Mouse (Mus musculus) T-cell, adult 2 months (primary cell): Measurements from ENCODE around the gene Myo1b.

ENCODE experiments used
- DNase-seq: peaks from one replicate; pipeline ENCODE4 v3.0.0; 2022; ENCODE audit warnings: low spot score

Myo1b gene

DNA sequence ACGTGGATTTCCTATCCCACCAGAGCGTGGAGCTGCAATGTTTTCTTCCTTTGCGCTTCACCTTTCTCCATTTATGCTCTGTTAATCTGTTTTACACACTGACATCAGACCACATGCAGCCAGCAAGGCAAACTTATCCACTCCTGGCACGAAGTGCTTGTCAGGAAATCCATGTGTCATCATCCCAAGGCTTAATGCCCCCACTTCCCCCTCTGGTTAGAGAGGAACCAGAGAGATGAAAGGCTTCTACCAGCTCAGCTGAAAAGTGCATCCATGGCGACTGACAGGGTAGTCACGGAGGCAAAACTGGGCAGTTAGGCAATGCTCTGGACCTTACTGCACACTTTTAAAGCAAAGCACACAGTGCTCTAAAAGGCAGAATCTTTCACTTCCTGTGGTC lies 126.6 kb downstream of the Myo1b start:
- DNase-seq, result no peak

DNA sequence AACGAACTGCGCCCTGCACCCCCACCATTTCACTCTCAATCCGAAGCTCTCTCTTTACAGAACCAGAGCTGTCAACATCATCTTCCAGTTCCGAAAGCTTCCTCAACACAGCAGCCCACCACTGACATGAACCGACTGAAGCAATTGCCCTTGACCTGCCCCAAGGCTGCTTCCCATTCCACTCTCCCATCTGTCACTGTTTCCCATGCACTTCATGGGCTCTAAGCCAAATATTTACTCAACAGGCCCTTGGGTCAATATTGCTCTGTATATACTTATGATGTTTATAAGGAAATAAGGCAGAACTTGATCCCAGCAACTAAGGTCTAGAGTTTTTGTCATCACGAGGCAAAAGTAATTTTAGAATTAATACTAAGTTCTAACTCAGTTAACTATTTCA lies 133.8 kb downstream of the Myo1b start:
- no peak for DNase-seq

DNA sequence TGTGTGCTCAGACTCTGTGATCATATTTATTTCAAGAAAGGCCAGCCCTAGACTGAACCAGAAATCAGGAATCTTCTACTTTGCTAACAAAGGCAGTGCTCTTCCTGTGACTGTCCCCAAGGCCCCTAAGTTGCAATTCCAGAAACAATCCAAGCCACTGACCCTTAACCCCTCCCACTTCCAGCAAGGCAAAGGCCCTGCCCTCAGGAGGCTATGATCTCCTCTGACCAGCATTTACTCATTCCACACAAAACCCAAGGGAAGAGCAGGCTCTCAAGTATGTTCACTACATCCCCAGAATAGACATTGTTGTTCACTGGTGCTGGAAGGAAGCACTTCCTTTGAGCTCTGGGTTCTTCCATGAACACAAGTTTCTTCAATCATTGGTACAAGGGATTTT lies 135.5 kb downstream of the Myo1b start:
- no peak for DNase-seq

DNA sequence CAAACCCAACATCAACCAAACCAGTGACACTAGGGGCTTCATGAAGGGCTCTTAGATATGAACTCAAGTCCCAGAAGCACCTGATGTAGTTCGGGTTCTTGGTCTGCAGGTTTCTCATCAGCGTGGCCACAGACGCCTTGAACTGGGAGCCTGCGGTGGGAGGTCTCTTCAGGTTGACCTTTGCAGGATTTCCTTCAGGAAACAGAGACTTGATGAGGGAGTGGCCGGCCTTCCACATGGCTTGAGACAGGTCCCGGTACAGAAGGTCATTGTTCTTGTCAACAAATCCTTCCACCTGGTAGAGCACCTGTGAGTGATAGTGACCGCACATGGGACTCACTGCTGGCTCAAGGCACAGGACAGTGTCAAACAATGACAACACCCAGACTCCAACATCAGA lies 137.6 kb downstream of the Myo1b start:
- DNase-seq, result no peak

DNA sequence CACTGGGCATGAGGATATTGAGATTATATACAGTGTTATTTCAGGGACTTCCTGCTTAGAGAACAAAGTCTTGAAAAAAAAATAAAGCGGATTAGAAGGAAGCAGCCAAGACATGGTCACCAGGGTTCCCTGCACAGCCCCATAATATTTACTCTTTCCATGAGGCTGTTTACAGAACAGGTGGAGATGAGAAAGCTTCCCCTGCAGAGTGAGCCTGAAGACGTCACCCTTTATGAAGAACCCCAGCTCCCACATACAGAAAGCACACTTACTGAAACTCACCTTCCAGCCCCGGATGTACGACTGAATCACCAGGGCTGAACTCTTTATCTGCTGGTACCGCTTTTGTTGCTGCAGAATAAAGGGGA lies 145.4 kb downstream of the Myo1b start:
- no peak for DNase-seq

DNA sequence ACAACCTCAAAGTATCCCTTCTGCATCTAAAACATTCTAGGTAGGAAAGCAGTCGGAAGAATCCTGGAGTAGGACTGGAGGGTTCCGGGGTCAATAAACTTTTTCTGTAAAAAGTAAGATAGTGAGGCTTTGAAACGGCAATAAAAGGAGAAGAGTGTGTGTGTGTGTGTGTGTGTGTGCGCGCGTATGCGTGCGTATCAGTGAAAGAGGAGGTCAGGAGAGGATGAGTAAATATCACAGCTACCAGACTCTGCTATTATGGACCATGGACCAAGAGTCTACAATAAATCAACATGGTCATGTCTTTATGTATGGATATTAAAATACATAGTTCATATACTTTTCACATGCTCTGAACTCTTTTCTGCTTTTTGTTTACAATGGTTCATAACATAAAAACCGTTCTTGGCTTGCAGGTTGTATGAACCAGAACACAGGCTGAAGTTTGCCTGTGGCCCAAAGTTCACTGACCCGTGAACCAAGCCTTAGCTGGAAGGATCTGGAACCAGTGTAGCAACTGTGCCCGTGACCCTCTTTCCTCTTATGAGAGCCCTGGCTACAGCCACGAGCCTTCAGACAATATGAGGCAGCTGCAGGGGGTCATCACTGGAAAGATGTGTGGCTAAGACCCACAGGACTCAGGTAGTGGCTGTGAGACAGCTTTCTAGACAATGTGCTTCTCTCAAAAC lies 145.9 kb downstream of the Myo1b start:
- no peak for DNase-seq

DNA sequence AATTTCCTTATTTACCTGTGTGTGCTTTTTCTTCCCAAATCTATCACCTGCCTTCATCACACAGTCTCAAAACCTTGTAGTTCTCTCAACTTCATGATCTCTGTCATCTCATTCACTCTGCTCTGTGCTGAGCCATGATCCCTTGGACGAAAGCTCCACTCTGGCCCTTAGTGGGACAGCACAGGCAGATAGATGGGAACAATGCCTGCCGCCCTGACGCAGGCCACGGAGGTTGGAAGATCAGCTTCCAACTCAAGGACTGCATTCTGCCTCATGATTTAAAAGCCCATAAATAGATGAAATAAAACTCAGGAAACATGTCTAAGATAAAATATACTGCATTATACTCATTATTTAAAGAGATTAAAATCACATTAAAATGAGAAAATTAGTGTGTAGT lies 149.6 kb downstream of the Myo1b start:
- no peak for DNase-seq

DNA sequence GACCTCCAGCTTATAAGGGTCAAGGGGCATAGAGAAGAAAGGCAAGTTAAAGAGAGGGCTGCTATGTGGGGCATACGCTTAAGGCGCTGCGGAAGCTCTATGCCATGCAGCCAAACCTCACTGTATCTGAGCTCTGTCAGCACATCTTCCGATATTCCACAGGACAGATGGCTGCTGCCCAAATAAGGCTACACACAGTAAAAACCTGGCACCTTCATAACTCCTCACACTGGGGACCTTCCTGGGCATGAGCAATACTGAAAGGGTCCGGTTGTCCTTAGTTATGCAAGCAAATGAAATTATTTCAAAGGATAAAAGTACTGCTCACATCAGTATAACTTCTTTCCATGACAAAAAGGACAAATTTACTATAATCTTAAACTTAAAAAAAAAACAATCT lies 150.7 kb downstream of the Myo1b start:
- no peak for DNase-seq

DNA sequence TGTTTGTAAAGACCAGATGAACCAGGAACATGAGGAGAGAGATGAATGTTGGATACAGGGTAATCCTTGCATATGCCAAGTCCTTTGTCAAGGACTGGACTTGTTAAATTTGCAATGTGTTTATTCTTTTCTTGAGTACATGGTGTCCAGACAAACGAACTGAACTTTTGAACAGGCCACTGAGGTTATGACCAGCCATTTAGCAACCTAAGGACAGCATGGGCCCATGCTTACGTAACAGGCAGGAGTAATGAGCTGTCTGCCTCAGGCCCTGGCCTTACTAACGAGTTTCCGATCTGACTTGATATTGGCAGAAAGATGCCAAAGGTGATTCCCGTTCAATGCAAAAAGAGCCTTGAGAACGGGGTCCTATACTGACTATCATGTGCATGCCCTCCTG lies 156.2 kb downstream of the Myo1b start:
- no peak for DNase-seq

DNA sequence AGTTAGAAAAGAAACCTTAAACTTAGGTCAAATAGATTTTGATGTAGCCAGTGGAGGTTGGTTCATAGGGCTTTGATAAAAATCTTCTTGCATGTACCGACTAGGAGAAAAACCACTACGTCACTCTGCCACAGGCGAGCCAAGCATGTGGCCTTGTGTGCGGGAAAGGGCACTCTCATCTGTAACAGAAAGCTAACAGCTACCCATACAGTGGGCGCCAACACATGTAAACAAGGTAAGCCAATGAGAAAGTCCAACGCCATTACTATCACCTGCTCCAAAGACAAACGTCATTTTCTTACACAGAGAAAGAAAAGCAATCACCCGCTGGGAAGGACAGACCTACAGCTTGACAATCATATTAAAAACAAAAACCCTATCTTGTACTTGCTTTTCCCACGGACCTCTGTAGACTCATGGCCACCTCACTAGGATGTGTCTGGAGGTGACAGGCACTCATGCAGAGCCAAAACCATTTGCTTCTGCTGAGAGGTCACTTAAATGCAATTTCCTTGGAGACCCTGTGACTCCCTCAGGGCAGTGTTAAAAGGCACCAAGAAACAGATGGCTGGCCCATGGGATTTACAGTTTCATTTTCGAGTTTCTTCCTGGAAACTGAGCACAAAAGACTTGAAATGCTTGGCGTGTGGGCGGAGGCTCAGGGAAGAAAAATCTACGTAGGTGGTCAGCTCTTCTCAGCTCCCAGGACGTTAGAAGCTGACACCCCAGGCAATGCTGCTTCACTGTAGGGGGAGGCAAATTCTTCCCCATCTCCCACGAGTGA lies 157.4 kb downstream of the Myo1b start:
- DNase-seq, result no peak

DNA sequence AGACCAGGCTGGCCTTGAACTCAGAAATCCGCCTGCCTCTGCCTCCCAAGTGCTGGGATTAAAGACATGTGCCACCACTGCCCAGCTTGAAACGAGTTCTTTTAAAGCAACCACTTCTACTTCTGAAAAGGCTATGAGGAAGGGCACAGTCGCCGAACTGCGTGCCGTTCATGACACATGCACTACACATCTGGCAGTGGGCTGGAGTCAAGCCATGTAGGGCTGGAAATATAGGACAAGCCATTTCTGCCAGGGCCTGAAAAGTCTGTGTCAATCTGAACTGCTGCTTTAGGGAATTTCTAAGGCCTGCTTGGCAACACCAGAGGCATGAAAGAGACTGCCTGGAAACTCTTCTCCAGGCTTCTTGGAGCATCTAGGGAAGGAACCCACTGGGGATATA lies 162.2 kb downstream of the Myo1b start:
- no peak for DNase-seq

DNA sequence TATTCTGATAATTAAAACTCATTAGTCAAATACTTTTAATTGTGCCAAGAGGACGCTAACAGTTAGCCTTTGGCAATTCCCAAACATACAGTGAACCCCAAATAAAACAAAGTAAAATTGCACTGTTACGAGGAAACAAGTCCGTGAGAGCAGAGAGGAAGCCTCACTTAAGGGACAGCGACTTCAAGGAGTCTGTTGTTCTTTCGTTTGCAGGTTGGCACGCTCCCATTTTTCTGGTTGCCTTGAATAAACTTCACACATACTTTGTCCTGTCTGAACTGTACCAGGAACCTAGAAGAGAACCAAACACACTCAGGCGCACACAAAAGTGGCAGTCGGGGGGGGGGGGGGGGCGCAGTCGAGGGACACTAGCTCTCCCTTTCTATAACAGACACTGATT lies 164.9 kb downstream of the Myo1b start:
- DNase-seq, result no peak

DNA sequence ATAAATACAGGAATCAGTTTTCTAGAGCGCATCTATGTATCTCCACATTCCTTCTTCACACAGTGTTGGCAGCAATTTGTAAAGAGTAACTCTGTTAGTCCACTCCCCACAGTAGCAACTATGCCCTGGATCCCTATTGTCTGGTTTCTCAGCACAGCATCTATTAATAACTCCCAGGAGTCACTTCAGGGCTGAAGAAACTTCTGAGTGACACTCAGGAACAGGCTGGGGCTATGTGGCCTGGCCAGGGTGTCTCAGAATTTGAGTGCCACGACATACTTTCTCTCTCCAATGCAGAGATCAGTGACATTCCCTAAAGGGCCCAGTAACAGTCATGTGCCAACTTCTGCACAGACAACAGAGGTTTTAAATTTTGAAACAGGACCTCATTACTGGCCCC lies 167.6 kb downstream of the Myo1b start:
- DNase-seq, result no peak

DNA sequence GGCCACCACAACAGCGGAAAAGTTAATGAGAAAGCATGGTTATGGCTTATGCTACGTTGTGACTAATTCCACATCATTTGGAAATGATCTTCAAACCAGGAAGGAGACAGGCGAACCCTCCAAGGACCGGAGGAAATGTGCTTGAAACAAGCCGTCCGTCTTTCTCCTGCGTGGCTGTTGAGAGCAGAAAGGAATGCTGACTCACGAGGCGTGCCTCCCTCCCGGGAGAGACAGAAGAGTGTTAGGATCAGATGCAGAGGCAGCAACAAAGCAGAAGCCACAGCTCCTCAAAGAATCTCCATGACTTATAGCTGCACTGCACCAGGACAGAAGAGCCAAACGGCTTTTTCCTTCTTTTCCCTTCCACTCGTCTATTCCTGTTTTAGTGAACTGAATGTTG lies 168.4 kb downstream of the Myo1b start:
- DNase-seq, result no peak

DNA sequence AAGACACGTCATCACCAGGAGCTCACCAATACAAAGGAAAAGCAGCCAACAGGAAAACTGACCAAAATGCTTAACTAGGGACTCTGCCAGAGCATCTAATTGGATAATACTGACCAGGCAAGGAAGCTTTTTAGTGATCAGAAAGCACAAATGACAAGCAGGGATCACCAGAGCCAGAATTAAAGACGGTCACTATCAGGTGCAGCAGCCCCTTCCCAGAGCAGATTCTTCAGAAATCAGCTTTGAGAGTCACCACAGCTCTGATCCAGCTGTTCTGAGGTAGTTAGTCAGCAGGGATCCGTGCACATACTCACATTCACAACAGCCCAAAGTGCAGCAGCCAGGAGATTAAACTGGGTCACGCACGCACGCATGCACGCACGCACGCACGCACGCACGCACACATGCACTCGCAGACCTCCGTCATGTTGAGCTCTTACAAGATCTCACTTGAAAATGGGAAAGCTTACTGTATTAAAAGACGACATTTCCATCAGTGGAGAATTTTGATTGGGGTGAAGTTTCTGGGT lies 169.1 kb downstream of the Myo1b start:
- no peak for DNase-seq

DNA sequence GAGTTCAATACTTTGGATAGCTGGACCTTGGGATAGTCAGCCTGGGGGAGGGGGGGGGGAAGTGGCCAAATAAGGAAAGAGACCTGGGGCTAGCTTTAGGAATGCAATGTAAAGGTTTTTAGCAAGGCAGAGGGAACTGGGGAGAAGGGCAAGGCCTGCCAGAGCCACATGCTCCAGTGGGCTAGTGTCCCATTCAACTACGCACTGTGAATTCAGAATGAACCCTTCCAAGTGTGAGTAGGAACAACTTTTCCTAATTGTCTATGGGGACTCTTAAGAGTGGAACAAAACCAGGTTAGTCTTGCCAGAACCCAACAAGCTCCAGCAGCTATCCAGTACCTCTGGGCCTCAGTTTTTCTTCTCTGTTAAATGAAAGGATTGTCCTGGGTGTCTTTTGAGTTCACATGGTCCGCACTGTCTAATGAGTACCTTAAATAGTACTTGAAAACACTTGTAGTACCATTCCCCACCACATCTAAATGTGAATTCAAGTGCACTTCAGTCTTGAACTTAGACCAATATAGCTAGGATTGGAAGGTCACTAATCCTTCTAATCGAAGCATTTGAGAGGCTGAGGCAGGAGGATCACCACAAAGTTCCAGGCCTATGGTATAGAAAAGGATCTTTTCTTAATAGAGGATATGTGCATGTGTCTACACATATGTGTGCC lies 172.0 kb downstream of the Myo1b start:
- DNase-seq, result no peak

DNA sequence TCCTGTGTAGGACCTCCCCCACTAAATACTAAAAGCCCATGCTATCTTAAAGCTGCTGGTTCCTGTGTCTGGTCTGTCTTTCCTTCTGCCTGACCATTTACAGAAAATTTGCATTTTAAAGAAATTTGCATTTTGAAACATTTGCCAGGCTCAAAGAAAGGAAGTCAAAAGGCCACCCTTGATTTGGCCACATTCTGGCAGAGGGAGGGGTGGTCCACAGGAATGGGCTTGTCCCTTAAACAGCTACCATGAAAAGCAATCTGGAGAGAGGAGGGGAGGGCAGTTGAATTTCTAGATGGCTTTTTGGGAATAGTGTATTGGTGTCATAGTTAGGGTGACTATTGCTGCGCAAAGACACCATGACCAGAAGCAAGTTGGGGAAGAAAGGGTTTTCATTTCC lies 173.3 kb downstream of the Myo1b start:
- no peak for DNase-seq

DNA sequence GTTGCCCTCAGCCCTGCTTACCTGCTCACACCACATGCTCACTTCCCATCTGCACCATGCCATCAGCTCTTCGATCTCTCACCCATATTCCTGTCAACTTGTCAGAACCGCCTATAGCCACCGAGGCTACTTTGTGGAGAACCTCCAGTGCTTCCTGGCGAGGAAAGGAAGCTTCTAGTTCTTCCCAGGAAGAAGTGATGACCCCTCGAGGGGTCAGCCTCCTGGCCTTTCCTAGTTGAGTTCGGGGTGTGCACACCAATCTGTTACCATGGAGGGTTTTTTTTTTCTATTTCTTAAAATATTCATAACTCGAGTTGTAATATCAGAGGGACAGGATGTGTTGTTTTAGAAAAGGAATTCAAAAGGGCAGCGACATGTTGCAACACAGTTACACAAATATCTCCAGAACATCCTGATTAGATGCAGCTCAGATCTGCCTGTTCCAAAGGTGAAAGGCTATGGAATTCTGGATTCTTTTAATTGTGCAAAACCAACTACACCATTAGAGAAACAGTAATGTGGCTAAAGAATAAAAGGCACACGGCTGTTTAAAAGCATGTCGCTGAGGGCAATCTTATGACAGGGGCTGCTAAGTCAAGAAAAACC lies 175.1 kb downstream of the Myo1b start:
- no peak for DNase-seq

DNA sequence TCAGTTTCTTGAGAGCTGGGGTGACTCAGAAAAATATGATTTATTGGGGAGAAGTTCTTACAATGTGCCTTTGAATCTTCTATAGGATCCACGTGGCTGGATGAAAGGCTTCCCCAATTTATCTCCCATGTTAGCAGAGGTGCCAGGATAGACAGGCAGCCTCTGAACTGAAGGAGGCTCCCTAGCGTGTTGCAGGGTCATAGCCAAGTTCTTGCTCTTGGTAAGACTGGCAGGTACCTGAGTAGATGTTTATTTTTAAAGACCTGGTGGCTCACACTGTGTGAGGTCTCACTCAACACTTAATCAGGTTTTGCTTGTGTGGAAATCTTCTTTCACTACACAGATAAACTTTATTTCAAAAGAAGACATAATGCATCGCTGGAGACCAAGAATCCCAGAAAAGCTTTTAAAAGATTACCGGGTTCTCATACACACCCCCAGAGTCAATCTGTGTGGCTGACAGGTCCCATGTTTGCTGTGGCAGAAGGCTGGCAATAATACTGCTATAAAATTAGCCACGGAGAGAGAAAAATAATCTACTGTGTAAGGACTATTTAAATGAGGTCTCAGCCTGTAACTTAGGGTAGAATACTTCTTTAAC lies 176.5 kb downstream of the Myo1b start:
- no peak for DNase-seq

DNA sequence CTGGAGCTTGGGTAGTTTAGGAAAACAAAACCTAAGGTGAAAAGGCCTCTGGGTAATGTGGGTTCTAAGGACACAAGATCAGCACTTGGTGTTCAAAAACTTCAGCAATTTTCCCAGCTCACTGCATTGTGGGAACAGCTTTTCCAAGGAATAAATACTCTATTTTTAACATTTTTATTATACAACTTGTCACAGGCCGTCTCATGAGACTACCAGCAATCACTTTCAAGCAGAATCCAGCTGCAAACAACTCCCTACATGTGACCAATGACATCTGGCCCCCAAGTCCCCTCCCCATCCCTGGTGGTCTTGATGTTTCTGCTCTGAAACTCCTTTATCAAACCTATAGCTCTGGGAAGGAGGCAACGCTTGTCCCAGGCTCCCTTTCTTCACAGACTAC lies 179.0 kb downstream of the Myo1b start:
- no peak for DNase-seq

DNA sequence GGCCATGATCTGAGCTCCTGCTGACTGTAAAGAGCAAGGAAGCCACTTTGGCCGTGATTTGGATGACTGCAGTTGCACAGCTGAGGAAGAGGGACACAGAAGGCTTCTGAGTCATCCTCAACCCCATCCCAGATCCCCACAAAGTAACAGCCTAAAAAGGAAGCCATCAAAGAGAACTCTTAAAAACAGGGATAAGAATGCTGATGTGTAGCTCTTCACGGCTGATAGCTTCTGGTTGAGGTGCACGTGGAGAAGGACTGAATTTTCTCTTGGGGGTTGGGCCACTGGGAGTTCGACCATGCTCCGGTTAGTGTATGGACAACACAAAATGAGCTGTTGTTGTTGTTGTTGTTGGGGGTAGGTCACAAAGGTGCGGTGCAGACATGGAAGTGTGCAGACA lies 181.2 kb downstream of the Myo1b start:
- no peak for DNase-seq

DNA sequence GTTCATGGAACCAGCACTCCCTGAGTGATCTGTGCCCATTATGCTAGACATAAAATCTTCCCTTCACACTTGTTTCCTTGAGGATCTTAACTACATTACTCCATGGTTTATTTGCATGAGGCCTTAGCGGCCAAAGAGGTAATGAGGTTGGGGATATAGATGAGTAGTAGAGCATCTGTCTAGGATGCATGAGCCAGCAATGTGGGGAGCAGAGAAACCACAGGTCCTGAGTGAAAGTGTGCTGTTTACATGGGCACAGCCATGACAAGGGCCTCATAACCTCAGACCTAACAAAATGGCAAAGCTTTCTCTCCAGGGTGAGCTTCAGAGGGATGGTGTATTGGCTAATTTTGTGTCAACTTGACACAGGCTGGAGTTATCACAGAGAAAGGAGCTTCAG lies 186.5 kb downstream of the Myo1b start:
- no peak for DNase-seq
